Mouse (Mus musculus) cerebellum, adult (tissue): ENCODE data around the gene Dnmt3a.

Source experiments
- ATAC-seq: cut with Nextera tagmentation; 2 replicates; pipeline ENCODE4 v1.9.2; 2017; ENCODE audit warnings: mild to moderate bottlenecking, moderate library complexity, mixed read lengths; ENCODE audit not compliant: insufficient number of reproducible peaks, low FRiP score, low TSS enrichment

Gene Dnmt3a

GRCm38 (mm10) chr12:3817033-3817432 is 11.2 kb downstream of the Dnmt3a start:
- ATAC-seq, result no peak

- ATAC-seq, result no peak
Observed at GRCm38 (mm10) chr12:3817566-3817965, 11.8 kb downstream of the Dnmt3a start.

- ATAC-seq, result no peak
Observed at GRCm38 (mm10) chr12:3819899-3820298, 14.1 kb downstream of the Dnmt3a start.

- ATAC-seq, result no peak
Observed at GRCm38 (mm10) chr12:3823408-3823807, 17.6 kb downstream of the Dnmt3a start.

GRCm38 (mm10) chr12:3824906-3825713 is 19.3 kb downstream of the Dnmt3a start:
- ATAC-seq, result no peak

- ATAC-seq, result no peak
Observed at GRCm38 (mm10) chr12:3825714-3826080, 19.9 kb downstream of the Dnmt3a start.

GRCm38 (mm10) chr12:3827771-3828170 is 22.0 kb downstream of the Dnmt3a start:
- no peak for ATAC-seq

- no peak for ATAC-seq
Observed at GRCm38 (mm10) chr12:3833059-3833760, 27.4 kb downstream of the Dnmt3a start.

- no peak for ATAC-seq
Observed at GRCm38 (mm10) chr12:3833851-3834273, 28.1 kb downstream of the Dnmt3a start.

GRCm38 (mm10) chr12:3834373-3835314 is 28.8 kb downstream of the Dnmt3a start:
- no peak for ATAC-seq

GRCm38 (mm10) chr12:3835576-3835975 is 29.8 kb downstream of the Dnmt3a start:
- ATAC-seq, result no peak

GRCm38 (mm10) chr12:3837081-3837832 is 31.4 kb downstream of the Dnmt3a start:
- peak; percentile 62 for ATAC-seq

GRCm38 (mm10) chr12:3838009-3838408 is 32.2 kb downstream of the Dnmt3a start:
- ATAC-seq, result no peak

- no peak for ATAC-seq
Observed at GRCm38 (mm10) chr12:3839662-3840061, 33.9 kb downstream of the Dnmt3a start.

- ATAC-seq, result peak; percentile 28; the same call in 1 of the 2 replicates
Observed at GRCm38 (mm10) chr12:3841121-3841520, 35.3 kb downstream of the Dnmt3a start.

GRCm38 (mm10) chr12:3842843-3843242 is 37.0 kb downstream of the Dnmt3a start:
- no peak for ATAC-seq

- ATAC-seq, result no peak
Observed at GRCm38 (mm10) chr12:3843371-3843861, 37.6 kb downstream of the Dnmt3a start.

- ATAC-seq, result no peak
Observed at GRCm38 (mm10) chr12:3843918-3844317, 38.1 kb downstream of the Dnmt3a start.

- ATAC-seq, result no peak
Observed at GRCm38 (mm10) chr12:3844335-3844734, 38.5 kb downstream of the Dnmt3a start.

- no peak for ATAC-seq
Observed at GRCm38 (mm10) chr12:3849481-3849880, 43.7 kb downstream of the Dnmt3a start.
